Mouse (Mus musculus) thymus, postnatal 0 days (tissue): ENCODE results near the gene Egfl8. TPM values are rescaled to one million over a fixed set of nuclear protein-coding genes. Genes with fewer than 3 reads are reported as not detected.
A peak's percentile ranks its signal among the peaks of the same experiment; 100 is the strongest.

Source experiments
- DNase-seq: peaks from one replicate; pipeline ENCODE4 v3.0.0-alpha.2; 2015; ENCODE audit warnings: low spot score
- polyA plus RNA-seq: library from polyadenylated mRNA; unstranded; fragments of >200 nt; fragmentation: Nextera tagmentation; extraction: Ambion mirVana; gene quantifications from 2 replicates; pipeline ENCODE4 v1.2.1, GENCODE M21; 2015

Gene Egfl8
- polyA plus RNA-seq, 1 experiment from 2014 or later, result 3.3 TPM

GRCm38 (mm10) chr17:34648141-34648890, 32.5 kb upstream of the Egfl8 start:
- no peak for DNase-seq

GRCm38 (mm10) chr17:34646906-34647787, 31.4 kb upstream of the Egfl8 start, which contains the start of gene Atf6b:
Gene Atf6b, plus strand, starts transcription at chr17:34647146.
- peak; percentile 98 for DNase-seq

- no peak for DNase-seq
Measured at GRCm38 (mm10) chr17:34645831-34646511, 30.2 kb upstream of the Egfl8 start.

GRCm38 (mm10) chr17:34645256-34645829, 29.6 kb upstream of the Egfl8 start:
- DNase-seq, result no peak

GRCm38 (mm10) chr17:34644608-34645007, 28.8 kb upstream of the Egfl8 start, which contains the start of gene Fkbpl:
Gene Fkbpl, plus strand, starts transcription at chr17:34644764.
- peak; percentile 97 for DNase-seq

GRCm38 (mm10) chr17:34643944-34644343, 28.2 kb upstream of the Egfl8 start:
- DNase-seq, result no peak

GRCm38 (mm10) chr17:34643379-34643778, 27.6 kb upstream of the Egfl8 start:
- no peak for DNase-seq

- no peak for DNase-seq
Measured at GRCm38 (mm10) chr17:34641945-34642344, 26.2 kb upstream of the Egfl8 start.

- no peak for DNase-seq
Measured at GRCm38 (mm10) chr17:34640778-34641601, 25.2 kb upstream of the Egfl8 start.

GRCm38 (mm10) chr17:34639461-34640255, 23.9 kb upstream of the Egfl8 start:
- no peak for DNase-seq

- no peak for DNase-seq
Measured at GRCm38 (mm10) chr17:34637459-34637858, 21.7 kb upstream of the Egfl8 start.

GRCm38 (mm10) chr17:34635671-34636070, 19.9 kb upstream of the Egfl8 start:
- no peak for DNase-seq

- DNase-seq, result peak; percentile 91
Measured at GRCm38 (mm10) chr17:34632261-34632691, 16.5 kb upstream of the Egfl8 start.

GRCm38 (mm10) chr17:34631647-34632046, 15.9 kb upstream of the Egfl8 start:
- no peak for DNase-seq

- DNase-seq, result peak; percentile 73
Measured at GRCm38 (mm10) chr17:34630761-34631301, 15.1 kb upstream of the Egfl8 start.

- DNase-seq, result peak; percentile 94
Measured at GRCm38 (mm10) chr17:34629796-34630603, 14.2 kb upstream of the Egfl8 start.

- DNase-seq, result peak; percentile 64
Measured at GRCm38 (mm10) chr17:34629221-34629751, 13.5 kb upstream of the Egfl8 start, which contains the start of gene Prrt1. Gene Prrt1, plus strand, starts transcription at chr17:34629533.

GRCm38 (mm10) chr17:34628644-34628967, 12.8 kb upstream of the Egfl8 start:
- DNase-seq, result peak; percentile 30
